Mouse (Mus musculus) intestine, embryonic 14.5 days (tissue): ENCODE results near the gene Rho. TPM values are rescaled to one million over a fixed set of nuclear protein-coding genes. Genes with fewer than 3 reads are reported as not detected.

Source experiments
- ATAC-seq: fragments of 200-750 bp; cut with Nextera tagmentation; replicated peaks from 2 replicates; pipeline ENCODE4 v1.8.0; 2017; ENCODE audit warnings: low read depth, moderate number of reproducible peaks, moderate TSS enrichment, moderate library complexity; ENCODE audit not compliant: low FRiP score, low TSS enrichment
- DNase-seq: peaks from one replicate; pipeline ENCODE4 v3.0.0-alpha.2; 2018; ENCODE audit warnings: low spot score
- H3K27ac ChIP-seq: fragments of 300-500 bp; sonication (generic); 2 replicates; pipeline ENCODE4 v1.5.1; 2014; ENCODE audit warnings: low read depth, mild to moderate bottlenecking, control low read depth
- H3K27me3 ChIP-seq: fragments of 300-500 bp; sonication (generic); replicated peaks from 2 replicates; pipeline ENCODE4 v1.6.1; 2014; ENCODE audit warnings: low read length, control low read depth; ENCODE audit not compliant: control insufficient read depth, insufficient read depth
- H3K36me3 ChIP-seq: fragments of 300-500 bp; sonication (generic); 2 replicates; pipeline ENCODE4 v1.6.1; 2014; ENCODE audit warnings: low read length, control low read depth; ENCODE audit not compliant: control insufficient read depth, insufficient read depth
- H3K4me1 ChIP-seq: fragments of 300-500 bp; sonication (generic); replicated peaks from 2 replicates; pipeline ENCODE4 v1.6.1; 2014; ENCODE audit warnings: low read length, control low read depth, mixed read lengths; ENCODE audit not compliant: control insufficient read depth, insufficient read depth
- H3K4me2 ChIP-seq: fragments of 300-500 bp; sonication (generic); 2 replicates; pipeline ENCODE4 v1.6.1; 2014; ENCODE audit warnings: low read length
- H3K4me3 ChIP-seq: fragments of 300-500 bp; sonication (generic); 2 replicates; pipeline ENCODE4 v1.5.1; 2014; ENCODE audit warnings: low read depth, low read length, control low read depth, mixed read lengths
- H3K9ac ChIP-seq: fragments of 300-500 bp; sonication (generic); 2 replicates; pipeline ENCODE4 v1.6.1; 2014; ENCODE audit warnings: mild to moderate bottlenecking, low read length
- H3K9me3 ChIP-seq: fragments of 300-500 bp; sonication (generic); 2 replicates; pipeline ENCODE4 v1.6.1; 2016; ENCODE audit warnings: low read length, control low read depth; ENCODE audit not compliant: control insufficient read depth
- WGBS: fragments of 180-500 bp; shearing (Covaris S2); extraction: QIAGEN DNeasy Blood & Tissue Kit; methylation state at CpG from one replicate; pipeline ENCODE4 v1.1.7; 2014; 5-methylcytosine and 5-hydroxymethylcytosine counted together
- polyA plus RNA-seq: library from polyadenylated mRNA; unstranded; fragments of >200 nt; fragmentation: Nextera tagmentation; extraction: Ambion mirVana; gene quantifications from 2 replicates; pipeline ENCODE4 v1.2.1, GENCODE M21; 2014

Rho gene
- polyA plus RNA-seq, 1 experiment from 2014 or later: not detected

GRCm38 (mm10) chr6:115983306-115984038 lies 51.9 kb downstream of the Rho start:
- H3K4me1 ChIP-seq: peaks cover 47% of the 10 kb centered on the region

DNA sequence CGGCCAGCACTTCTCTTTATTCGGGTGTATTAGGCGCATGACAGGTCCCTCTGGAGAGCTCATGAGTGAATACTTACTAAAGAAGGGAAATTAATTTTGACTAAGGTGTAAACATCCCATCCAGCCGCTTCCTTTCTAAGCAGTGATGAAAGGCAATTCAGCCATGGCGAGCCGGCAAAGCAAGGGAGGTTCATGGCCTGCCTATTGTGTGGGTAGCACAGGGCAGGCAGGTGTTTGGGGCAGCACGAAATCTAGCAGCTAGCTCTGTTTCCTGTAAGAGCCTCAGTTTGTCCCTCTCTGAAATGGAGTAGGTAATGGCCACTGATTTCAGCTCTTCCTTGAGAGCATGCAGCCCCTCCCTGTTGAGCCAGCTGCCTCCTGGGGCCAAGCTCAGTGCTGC lies 53.0 kb downstream of the Rho start:
- peaks cover 47% of the 10 kb centered on the region for H3K4me1 ChIP-seq
- ATAC-seq: no peak

More at GRCm38 (mm10) chr6:115983306-115984038, 51.9 kb downstream of the Rho start:
- 46% methylated on average over 12 of the region's 12 CpGs for WGBS
- H3K36me3 ChIP-seq: 0 out of 2 replicates have a peak, but pooled peaks cover 7% of the 10 kb centered on the region
- no peak for ATAC-seq
- no peak overlapping the region for H3K9ac ChIP-seq
- peak overlapping the region; percentile 28 for H3K4me2 ChIP-seq
- H3K4me3 ChIP-seq: no peak overlapping the region
- H3K9me3 ChIP-seq: no peaks in the 10 kb centered on the region
- peak overlapping the region; percentile 76 for H3K27ac ChIP-seq
- no peak for DNase-seq
- no peaks in the 10 kb centered on the region for H3K27me3 ChIP-seq

DNA sequence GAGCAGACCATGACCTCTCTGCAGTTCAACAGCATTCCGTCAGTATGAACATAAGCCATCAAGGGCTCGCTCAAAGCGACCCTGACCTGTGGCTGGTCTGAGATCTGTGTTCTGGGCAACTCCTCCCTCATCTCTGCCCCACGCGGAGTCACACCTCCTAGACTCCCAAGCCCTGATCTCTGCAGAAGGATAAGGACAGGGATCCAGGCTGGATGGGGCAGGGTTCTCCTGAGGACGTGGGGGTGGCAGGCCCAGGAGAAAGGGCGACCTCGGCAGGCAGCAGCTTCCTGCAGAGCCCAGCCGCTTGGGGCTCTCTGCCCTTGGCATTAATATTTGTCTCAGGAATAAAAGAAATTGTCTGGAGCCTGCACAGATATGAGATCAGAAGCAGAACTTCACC lies 54.1 kb downstream of the Rho start:
- no peak overlapping the region for H3K4me3 ChIP-seq
- WGBS: 34% methylated on average over 9 of the region's 9 CpGs
- DNase-seq (no peak), ATAC-seq (no peak)
- H3K27me3 ChIP-seq: no peaks in the 10 kb centered on the region
- H3K9ac ChIP-seq: no peak overlapping the region
- peaks cover 42% of the 10 kb centered on the region for H3K4me1 ChIP-seq
- H3K27ac ChIP-seq: no peak overlapping the region; the same call in 1 of the 2 replicates
- H3K9me3 ChIP-seq: no peaks in the 10 kb centered on the region
- H3K36me3 ChIP-seq: no peaks in the 10 kb centered on the region
- H3K4me2 ChIP-seq: peak overlapping the region; percentile 9; the same call in 1 of the 2 replicates

More for the DNA sequence above, 53.0 kb downstream of the Rho start:
- Histone ChIP-seq H3K9me3 (no peaks in the 10 kb centered on the region), H3K4me3 (no peak overlapping the region), H3K27me3 (no peaks in the 10 kb centered on the region), H3K9ac (no peak overlapping the region), H3K27ac (no peak overlapping the region), H3K36me3 (0 out of 2 replicates have a peak, but pooled peaks cover 6% of the 10 kb centered on the region), H3K4me2 (no peak overlapping the region)
- WGBS: 45% methylated on average over 7 of the region's 7 CpGs
- no peak for DNase-seq

DNA sequence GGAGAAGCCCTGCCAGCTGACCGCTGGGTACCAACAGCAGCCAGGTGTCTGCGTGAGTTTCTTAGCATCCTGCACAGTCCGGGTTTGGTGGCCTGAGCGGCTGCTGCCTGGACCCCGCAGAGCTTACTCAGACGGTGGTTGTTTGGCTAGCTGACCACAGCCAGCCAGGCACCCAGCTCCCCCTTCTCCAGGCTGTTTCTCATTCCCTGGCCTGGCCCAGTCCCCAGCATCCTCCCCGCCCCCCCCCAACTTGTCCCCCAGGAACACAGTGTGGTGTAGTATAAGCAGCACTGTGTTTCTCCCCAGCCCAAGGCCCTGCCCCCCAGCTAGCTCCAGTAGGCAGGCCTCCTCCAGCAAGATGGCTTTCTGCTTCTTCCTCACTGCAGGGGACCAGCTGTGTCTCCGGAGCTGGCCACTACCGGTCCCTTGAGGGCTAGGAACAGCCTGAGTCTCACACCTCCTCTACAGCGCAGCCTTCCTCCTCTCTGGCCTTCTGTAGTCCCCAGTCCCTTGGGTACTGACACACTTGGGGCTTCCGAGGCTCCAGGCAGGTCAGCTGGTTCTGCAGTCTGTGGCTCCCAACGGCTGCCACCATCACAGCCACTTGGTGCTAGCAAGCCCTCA lies 55.0 kb downstream of the Rho start:
- no peaks in the 10 kb centered on the region for H3K36me3 ChIP-seq
- no peak overlapping the region for H3K4me3 ChIP-seq
- DNase-seq (no peak), ATAC-seq (no peak)
- no peaks in the 10 kb centered on the region for H3K27me3 ChIP-seq
- peaks cover 42% of the 10 kb centered on the region for H3K4me1 ChIP-seq
- no peaks in the 10 kb centered on the region for H3K9me3 ChIP-seq
- H3K27ac ChIP-seq: no peak overlapping the region; the same call in 1 of the 2 replicates
- H3K9ac ChIP-seq: no peak overlapping the region
- H3K4me2 ChIP-seq: peak overlapping the region; percentile 13; the same call in 1 of the 2 replicates
- WGBS: 53% methylated on average over 11 of the region's 12 CpGs

DNA sequence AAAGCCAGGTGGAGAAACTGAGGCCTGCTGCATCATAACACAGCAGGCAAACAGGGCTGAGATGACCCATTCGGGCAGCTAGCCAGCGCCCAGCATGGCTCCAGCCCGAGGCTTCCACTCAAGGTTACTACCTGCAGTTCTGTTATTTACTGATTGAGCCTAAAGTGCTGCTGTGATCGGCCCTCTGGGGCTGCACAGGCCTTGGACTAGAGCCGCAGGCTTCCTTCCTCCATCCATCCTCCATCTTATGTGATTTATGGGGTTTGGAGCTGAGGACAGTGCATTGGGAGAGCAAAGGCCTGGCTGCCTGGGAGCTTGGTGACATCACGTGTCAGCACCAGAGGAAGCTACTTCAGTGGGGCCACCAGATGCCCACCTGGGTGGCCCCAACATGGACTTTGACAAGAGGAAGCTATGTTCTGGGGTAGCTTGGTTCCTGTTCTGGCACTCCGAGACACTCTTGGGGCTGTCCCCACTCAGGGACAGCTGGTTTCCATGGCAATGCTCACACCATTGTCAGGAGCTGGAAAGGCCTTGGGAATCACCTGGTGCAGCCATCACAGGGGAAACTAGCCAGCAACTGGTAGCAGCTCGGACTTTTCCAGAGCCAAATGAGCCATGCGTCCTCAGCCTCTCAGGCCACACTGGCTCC lies 55.7 kb downstream of the Rho start:
- H3K4me2 ChIP-seq: 0 out of 2 replicates have a peak overlapping the region, but pooled peaks have one; percentile 13
- no peak for ATAC-seq
- no peak for DNase-seq
- H3K36me3 ChIP-seq: no peaks in the 10 kb centered on the region
- H3K4me1 ChIP-seq: peaks cover 47% of the 10 kb centered on the region
- no peak overlapping the region; the same call in 1 of the 2 replicates for H3K27ac ChIP-seq
- no peak overlapping the region for H3K9ac ChIP-seq
- no peak overlapping the region for H3K4me3 ChIP-seq
- 0 out of 2 replicates have a peak, but pooled peaks cover under 1% of the 10 kb centered on the region for H3K27me3 ChIP-seq
- H3K9me3 ChIP-seq: no peaks in the 10 kb centered on the region
- 51% methylated on average over 9 of the region's 9 CpGs for WGBS

GRCm38 (mm10) chr6:115989032-115989431 lies 57.5 kb downstream of the Rho start:
- H3K27me3 ChIP-seq: peaks cover 17% of the 10 kb centered on the region
- H3K4me2 ChIP-seq: peak overlapping the region; percentile 20; the same call in 1 of the 2 replicates
- peaks cover 43% of the 10 kb centered on the region for H3K4me1 ChIP-seq
- no peak for ATAC-seq
- no peaks in the 10 kb centered on the region for H3K9me3 ChIP-seq
- no peaks in the 10 kb centered on the region for H3K36me3 ChIP-seq
- WGBS: 59% methylated on average over 5 of the region's 5 CpGs
- no peak for DNase-seq
- no peak overlapping the region for H3K27ac ChIP-seq
- H3K9ac ChIP-seq: no peak overlapping the region
- H3K4me3 ChIP-seq: no peak overlapping the region

DNA sequence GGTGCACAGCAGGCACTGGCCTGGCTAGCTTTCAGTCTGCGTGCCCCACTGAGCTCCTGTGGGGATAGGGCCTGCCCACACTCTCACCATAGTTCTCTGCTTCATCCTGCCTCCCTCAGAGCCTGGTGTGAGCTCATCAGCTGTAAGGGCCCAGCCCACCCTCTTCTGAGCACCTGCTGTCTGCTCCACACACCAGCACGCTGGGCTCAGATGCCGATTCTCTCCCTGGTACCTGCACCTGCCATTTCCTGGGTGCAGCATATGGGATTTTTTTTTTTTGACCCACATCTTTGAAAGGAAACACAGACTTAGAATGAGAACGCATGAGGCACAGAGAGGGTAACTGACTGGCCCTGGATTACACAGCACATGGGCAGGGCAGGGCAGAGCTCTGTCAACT lies 58.1 kb downstream of the Rho start:
- Histone ChIP-seq H3K4me1 (peaks cover 42% of the 10 kb centered on the region), H3K27ac (no peak overlapping the region), H3K4me2 (peak overlapping the region; percentile 20; the same call in 1 of the 2 replicates), H3K4me3 (no peak overlapping the region), H3K9ac (no peak overlapping the region), H3K27me3 (peaks cover 20% of the 10 kb centered on the region), H3K9me3 (no peaks in the 10 kb centered on the region), H3K36me3 (no peaks in the 10 kb centered on the region)
- ATAC-seq (no peak), DNase-seq (no peak)
- WGBS: 79% methylated on average over 4 of the region's 4 CpGs
